14 mouse cellular contexts compared by ENCODE assay signal in the genomic region with DNA sequence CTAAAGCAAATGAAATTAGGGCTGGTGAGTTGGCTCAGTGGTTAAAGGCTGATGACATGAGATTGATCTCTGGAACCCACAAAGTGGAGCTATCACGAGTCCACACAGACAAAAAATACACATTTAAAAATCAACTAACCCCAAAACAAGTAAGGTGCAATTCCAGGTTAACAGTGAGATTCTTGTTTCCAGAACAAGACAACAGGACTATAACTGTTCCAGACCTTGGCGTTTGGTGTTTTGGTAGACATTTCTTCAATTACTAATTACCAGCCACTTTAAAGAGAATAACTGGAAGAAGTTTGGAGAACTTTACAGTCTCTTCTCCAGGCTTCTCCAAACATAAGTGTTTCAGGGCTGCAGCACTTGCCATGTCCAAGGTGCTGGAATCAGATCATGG.
"Had no signal": no experiment of that assay in that cellular context is flagged by ENCODE, and none has a peak within 500 bp of the region (broad histone marks: within the 10 kb centered on the region; RNA-seq: fewer than 3 reads in every experiment).

No protein-coding gene starts in this region.

- H3K4me1 ChIP-seq: midbrain, embryonic 10.5 days; midbrain, embryonic 13.5 days; neural tube, embryonic 12.5 days; stomach, embryonic 15.5 days had no signal

- ATAC-seq: midbrain, embryonic 13.5 days; midbrain, embryonic 16.5 days had no signal

- H3K4me3 ChIP-seq: midbrain, embryonic 10.5 days; midbrain, embryonic 13.5 days; neural tube, embryonic 12.5 days; stomach, embryonic 15.5 days had no signal

- H3K4me2 ChIP-seq: lung, embryonic 14.5 days; midbrain, embryonic 13.5 days; neural tube, embryonic 12.5 days; stomach, embryonic 15.5 days had no signal

- DNase-seq: lung, adult 18-20 months; lung, embryonic 14.5 days; lung, postnatal 10 days; lung, postnatal 4 days; right cerebral cortex, postnatal 14 days; thymus, adult 2 months; thymus, postnatal 25 days; thymus, postnatal 4 days had no signal

- H3K27ac ChIP-seq: midbrain, embryonic 10.5 days; midbrain, embryonic 13.5 days; neural tube, embryonic 12.5 days; stomach, embryonic 15.5 days; stomach, postnatal 0 days had no signal

- H3K27me3 ChIP-seq: midbrain, embryonic 13.5 days; neural tube, embryonic 12.5 days; stomach, embryonic 15.5 days had no signal

- H3K9me3 ChIP-seq: midbrain, embryonic 10.5 days; midbrain, embryonic 13.5 days; neural tube, embryonic 12.5 days; stomach, embryonic 15.5 days had no signal

- H3K9ac ChIP-seq: lung, embryonic 14.5 days; midbrain, embryonic 13.5 days; neural tube, embryonic 12.5 days; stomach, embryonic 15.5 days had no signal
